Mouse (Mus musculus): ENCODE measurements around the gene Herc3. TPM values are rescaled to one million over a fixed set of nuclear protein-coding genes. Genes with fewer than 3 reads are reported as not detected.
A peak's percentile ranks its signal among the peaks of the same experiment; 100 is the strongest.

Herc3 gene
- total RNA-seq, 2 experiments from 2014 or later = 168 to 293 TPM

DNA sequence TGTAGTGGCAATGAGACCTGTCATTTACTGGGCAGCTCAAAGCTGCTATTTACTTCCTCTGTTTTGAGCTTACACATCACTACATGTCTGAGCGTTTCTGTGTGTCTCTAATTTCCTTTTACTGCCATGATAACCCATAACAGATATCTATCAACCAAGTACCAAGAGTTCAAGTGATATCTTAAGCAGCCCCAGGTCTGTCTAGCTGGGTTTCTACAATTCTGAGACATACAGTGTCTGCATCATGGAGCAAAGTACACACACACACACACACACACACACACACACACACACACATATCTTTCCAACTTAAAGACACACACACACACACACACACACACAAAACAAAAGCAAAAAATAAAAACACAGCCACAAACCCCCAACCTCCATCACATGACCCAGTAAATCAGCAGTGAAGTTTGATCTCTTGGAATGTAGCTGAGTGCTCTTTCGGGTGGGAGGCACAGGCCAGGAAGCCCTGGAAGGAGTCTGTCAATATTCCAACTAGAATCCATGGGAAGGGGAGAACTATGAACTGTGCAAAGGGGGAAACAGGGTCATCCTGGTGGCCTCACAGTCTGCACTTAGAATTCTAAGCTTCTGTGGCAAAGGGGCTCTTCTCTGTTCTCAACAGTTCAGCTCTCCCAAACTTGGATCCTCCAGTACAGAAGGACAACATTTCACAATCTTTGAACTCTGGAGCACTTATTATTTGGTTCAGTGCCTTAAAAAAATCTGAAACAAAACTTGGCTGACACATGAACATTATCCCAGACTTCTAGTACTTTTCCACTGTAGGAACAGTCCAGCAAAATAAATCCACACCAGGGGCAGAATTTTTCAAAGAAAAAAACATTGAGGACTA lies 120.1 kb downstream of the Herc3 start:
- DNase-seq (ENCODE audit: low spot score in 2 of 2) = no peak
- intact Hi-C loops (cut with DNase I) = no loop called here

DNA sequence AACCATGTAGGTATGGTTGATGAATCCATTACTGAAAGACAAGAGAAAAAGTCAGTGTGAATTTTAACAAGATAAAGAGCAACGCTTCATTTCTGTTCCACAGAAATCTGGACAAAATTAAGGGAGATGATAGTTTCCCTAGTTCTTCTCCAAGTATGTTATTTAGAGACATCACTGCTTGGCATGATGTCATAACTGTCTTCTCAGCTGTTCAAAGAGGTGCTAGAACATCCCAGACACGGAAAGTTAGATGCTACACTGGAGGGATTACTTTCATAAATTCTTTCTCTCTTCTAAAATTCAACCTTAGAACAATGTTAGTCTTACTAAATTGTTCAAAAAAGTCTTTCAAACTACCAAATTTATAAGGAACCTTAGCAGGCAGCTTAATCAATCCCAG lies 129.3 kb downstream of the Herc3 start:
- intact Hi-C loops (cut with DNase I) = loop anchor here (2.0 kb wide), 1 partner anchor 14 kb away; no protein-coding TSS in a partner anchor
- DNase-seq (ENCODE audit: low spot score in 2 of 2) = peak in 1 of 2 experiments; percentile 62

DNA sequence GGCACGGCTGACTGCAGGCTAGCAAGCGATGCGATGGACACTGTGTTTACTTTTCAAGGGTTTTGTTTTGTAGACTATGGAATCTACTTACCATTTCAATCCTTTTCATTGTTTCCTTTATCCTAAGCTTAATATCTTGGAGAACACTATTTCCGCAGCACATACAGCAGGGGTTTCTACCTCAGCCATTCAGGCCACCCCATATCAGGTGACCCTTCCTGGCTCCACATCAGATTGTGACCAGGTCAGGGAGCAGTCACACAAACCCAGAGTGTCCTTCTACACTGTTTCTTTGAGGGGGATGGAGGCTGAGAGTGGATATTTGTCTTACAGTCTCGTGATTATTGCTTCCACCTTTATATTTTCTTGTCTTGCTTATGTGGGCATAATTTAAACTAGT lies 131.4 kb downstream of the Herc3 start:
- DNase-seq (ENCODE audit: low spot score in 2 of 2) = no peak
- intact Hi-C loops (cut with DNase I) = no loop called here

DNA sequence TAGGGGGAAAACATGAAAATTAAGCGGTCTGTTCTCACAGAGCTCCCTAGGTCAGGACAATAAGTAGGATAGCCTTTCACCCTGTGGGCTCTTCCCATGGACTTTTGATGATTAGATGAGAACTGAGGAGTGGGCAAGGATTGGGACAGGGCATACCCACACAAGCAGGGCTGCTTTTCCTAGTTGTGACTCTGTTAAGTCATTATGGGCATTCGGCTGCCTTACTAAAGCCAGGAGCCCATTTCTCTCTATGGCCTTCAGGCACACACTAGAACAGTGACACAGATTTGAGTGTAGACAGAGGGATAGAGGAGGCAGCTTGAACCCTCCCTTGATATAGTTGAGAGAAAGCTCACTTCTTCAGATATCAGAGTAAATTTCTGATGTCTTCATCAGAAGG lies 132.8 kb downstream of the Herc3 start:
- intact Hi-C loops (cut with DNase I) = no loop called here
- DNase-seq (ENCODE audit: low spot score in 2 of 2) = no peak

DNA sequence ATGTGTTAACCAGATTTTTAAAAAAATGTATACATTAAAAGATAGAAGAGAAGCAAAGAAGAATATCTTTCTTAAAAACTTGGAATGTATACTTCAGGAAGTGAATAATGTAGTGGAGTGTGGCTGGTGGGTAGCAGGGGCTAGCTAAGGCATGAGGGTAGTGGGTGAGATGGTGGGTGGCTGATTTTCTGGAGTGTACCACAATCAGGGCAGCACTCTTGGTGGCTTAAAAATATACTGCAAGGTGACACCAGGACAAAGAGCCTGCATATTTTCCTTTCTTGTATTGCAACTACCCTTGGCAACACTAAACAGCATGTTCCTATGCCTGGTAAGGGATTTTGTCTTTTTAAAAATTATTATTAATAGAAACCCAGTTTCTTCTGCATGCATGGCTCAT lies 133.3 kb downstream of the Herc3 start:
- DNase-seq (ENCODE audit: low spot score in 2 of 2) = peak in 1 of 2 experiments; percentile 48
- intact Hi-C loops (cut with DNase I) = no loop called here

DNA sequence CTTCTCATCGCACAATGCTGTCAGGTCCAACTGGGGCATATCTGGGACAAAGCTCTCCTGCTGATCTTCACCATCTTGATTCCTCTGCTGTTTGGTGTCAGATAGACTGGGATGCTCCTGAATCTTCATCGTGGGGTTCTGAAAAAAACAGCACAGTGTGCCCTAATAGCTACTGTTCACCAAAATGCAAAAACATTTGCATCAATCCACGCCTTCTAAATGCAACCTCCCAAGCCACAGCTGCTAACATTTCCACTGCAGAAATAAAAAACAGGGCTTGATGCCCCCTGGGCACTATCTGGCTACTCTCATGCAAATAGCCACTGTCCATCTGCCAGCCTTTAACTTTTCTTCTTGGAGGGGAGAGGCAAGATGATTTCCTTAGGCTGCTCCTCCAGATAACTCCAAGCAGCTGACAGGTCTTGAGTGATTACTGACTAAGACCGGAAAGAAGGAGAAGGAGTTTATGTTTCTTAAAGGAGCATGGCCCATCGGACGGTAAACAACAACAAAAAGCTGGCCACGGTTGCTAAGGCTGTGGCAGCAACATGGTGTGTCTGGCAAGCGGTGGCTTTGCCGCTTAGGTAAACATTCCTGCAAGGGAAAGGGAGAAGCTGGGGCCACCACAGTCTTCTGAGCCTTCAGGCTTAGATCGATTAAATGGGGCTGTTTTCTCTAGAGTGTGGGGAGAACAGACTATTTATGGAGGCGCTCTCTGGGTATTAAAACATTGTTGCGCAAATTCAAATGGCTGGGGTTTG lies 134.0 kb downstream of the Herc3 start:
- DNase-seq (ENCODE audit: low spot score in 2 of 2) = peak in 1 of 2 experiments; percentile 8
- intact Hi-C loops (cut with DNase I) = no loop called here

DNA sequence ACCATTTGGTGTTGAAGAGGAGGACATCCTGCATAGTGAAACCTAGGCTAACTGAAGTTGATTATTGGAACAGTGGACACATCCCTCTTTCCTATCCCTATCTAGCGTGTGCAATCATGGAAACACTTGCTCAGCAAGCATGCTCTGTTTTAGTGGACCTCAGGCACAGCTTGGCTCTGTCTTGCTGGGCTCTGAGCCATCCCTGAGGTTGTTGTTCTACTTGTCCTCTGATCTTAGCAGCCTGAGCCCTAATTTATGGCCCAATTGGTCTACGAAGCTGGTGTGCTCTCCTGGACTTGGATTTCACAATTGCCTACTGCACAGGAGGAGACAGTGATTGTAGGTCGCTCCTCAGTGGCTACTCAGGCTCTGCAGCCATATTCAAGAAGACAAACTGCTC lies 137.0 kb downstream of the Herc3 start:
- intact Hi-C loops (cut with DNase I) = no loop called here
- DNase-seq (ENCODE audit: low spot score in 2 of 2) = no peak

Other genes with a start within 250 kb of the Herc3 start
- gene Abcg2, start 246.9 kb upstream of the Herc3 start, total RNA-seq (2021) = 10 to 100 TPM; 21.1 to 23.2 TPM
- 100 to 1,000 TPM; 306 to 357 TPM for gene Nap1l5, start 75.6 kb downstream of the Herc3 start, total RNA-seq (2021)
- gene Fam13a, start 193.1 kb downstream of the Herc3 start, total RNA-seq (2021) = 10 to 100 TPM; 12.0 to 12.1 TPM